Mouse (Mus musculus) forebrain, embryonic 15.5 days (tissue): ENCODE data around the gene Rtn4rl1. TPM values are rescaled to one million over a fixed set of nuclear protein-coding genes. Genes with fewer than 3 reads are reported as not detected.
A peak's percentile ranks its signal among the peaks of the same experiment; 100 is the strongest.
"Not testable (repeated sequence)": the region's sequence is repeated elsewhere in the genome, so short reads cannot be mapped to it uniquely, and the experiment has no call there.

ENCODE experiments used
- ATAC-seq: fragments of 200-750 bp; cut with Nextera tagmentation; replicated peaks from 2 replicates; pipeline ENCODE4 v1.8.0; 2017; ENCODE audit warnings: mild to moderate bottlenecking, moderate TSS enrichment, moderate library complexity
- H3K27ac ChIP-seq: fragments of 300-500 bp; sonication (generic); replicated peaks from 2 replicates; pipeline ENCODE4 v1.5.1; 2015; ENCODE audit warnings: mild to moderate bottlenecking, inconsistent platforms
- H3K27me3 ChIP-seq: fragments of 300-500 bp; sonication (generic); 2 replicates; pipeline ENCODE4 v1.6.1; 2015; ENCODE audit warnings: inconsistent platforms
- H3K36me3 ChIP-seq: fragments of 300-500 bp; sonication (generic); 2 replicates; pipeline ENCODE4 v1.6.1; 2015; ENCODE audit warnings: mild to moderate bottlenecking, inconsistent platforms
- H3K4me1 ChIP-seq: fragments of 300-500 bp; sonication (generic); 2 replicates; pipeline ENCODE4 v1.6.1; 2015; ENCODE audit warnings: inconsistent platforms
- H3K4me2 ChIP-seq: fragments of 300-500 bp; sonication (generic); replicated peaks from 2 replicates; pipeline ENCODE4 v1.6.1; 2015; ENCODE audit warnings: mild to moderate bottlenecking, inconsistent platforms
- H3K4me3 ChIP-seq: fragments of 300-500 bp; sonication (generic); 2 replicates; pipeline ENCODE4 v1.5.1; 2015; ENCODE audit warnings: mild to moderate bottlenecking, inconsistent platforms
- H3K9ac ChIP-seq: fragments of 300-500 bp; sonication (generic); replicated peaks from 2 replicates; pipeline ENCODE4 v1.6.1; 2015; ENCODE audit warnings: mild to moderate bottlenecking, inconsistent platforms
- H3K9me3 ChIP-seq: fragments of 300-500 bp; sonication (generic); 2 replicates; pipeline ENCODE4 v1.6.1; 2016; ENCODE audit warnings: inconsistent platforms
- WGBS: fragments of 180-500 bp; shearing (Covaris S2); methylation state at CpG from one replicate; pipeline ENCODE4 v1.1.7; 2015; ENCODE audit warnings: mixed read lengths; 5-methylcytosine and 5-hydroxymethylcytosine counted together
- polyA plus RNA-seq: library from polyadenylated mRNA; unstranded; fragments of >200 nt; fragmentation: Nextera tagmentation; extraction: Ambion mirVana; gene quantifications from 2 replicates; pipeline ENCODE4 v1.2.1, GENCODE M21; 2015

Gene Rtn4rl1
- polyA plus RNA-seq, 1 experiment from 2014 or later, result 5.6 TPM

GRCm38 (mm10) chr11:75174574-75174973 lies 19.0 kb upstream of the Rtn4rl1 start:
- Histone ChIP-seq H3K4me1 (peaks cover 50% of the 10 kb centered on the region), H3K27me3 (peaks cover 19% of the 10 kb centered on the region; the same call in 1 of the 2 replicates)
- not testable (repeated sequence) for H3K4me2 ChIP-seq, ATAC-seq, H3K36me3 ChIP-seq, H3K27ac ChIP-seq, H3K9ac ChIP-seq, H3K4me3 ChIP-seq, H3K9me3 ChIP-seq
- 72% methylated on average over 6 of the region's 6 CpGs for WGBS

GRCm38 (mm10) chr11:75178011-75178410 lies 15.6 kb upstream of the Rtn4rl1 start:
- no peak for ATAC-seq
- Histone ChIP-seq H3K4me3 (peak overlapping the region; percentile 77), H3K4me1 (peaks cover 26% of the 10 kb centered on the region), H3K36me3 (peaks cover 5% of the 10 kb centered on the region; the same call in 1 of the 2 replicates), H3K27ac (peak overlapping the region; percentile 97), H3K9me3 (no peaks in the 10 kb centered on the region), H3K9ac (peak overlapping the region; percentile 81), H3K27me3 (no peaks in the 10 kb centered on the region), H3K4me2 (peak overlapping the region; percentile 88)
- 58% methylated on average over 12 of the region's 12 CpGs for WGBS

GRCm38 (mm10) chr11:75178672-75179208 lies 14.8 kb upstream of the Rtn4rl1 start, which contains the start of gene Ovca2:
Gene Ovca2, minus strand, starts transcription at chr11:75178835.
- Histone ChIP-seq H3K9me3 (no peaks in the 10 kb centered on the region), H3K4me2 (peak within 1 kb of the TSS; percentile 88), H3K36me3 (peaks cover 5% of the 10 kb centered on the region; the same call in 1 of the 2 replicates), H3K27ac (peak within 1 kb of the TSS; percentile 97), H3K4me3 (peak within 1 kb of the TSS; percentile 77), H3K4me1 (peaks cover 21% of the 10 kb centered on the region), H3K27me3 (no peaks in the 10 kb centered on the region), H3K9ac (peak within 1 kb of the TSS; percentile 81)
- WGBS, result under 1% methylated on average over 33 of the region's 33 CpGs
- peak; percentile 96 for ATAC-seq

- no peaks in the 10 kb centered on the region for H3K9me3 ChIP-seq
- no peak overlapping the region for H3K27ac ChIP-seq
- no peak overlapping the region for H3K4me3 ChIP-seq
- H3K9ac ChIP-seq, result no peak overlapping the region
- no peak for ATAC-seq
- peaks cover 17% of the 10 kb centered on the region for H3K4me1 ChIP-seq
- H3K36me3 ChIP-seq, result no peaks in the 10 kb centered on the region; the same call in 1 of the 2 replicates
- H3K27me3 ChIP-seq, result no peaks in the 10 kb centered on the region
- no peak overlapping the region for H3K4me2 ChIP-seq
- WGBS, result 76% methylated on average over 2 of the region's 2 CpGs
Measured at GRCm38 (mm10) chr11:75183917-75184570, 9.5 kb upstream of the Rtn4rl1 start.

GRCm38 (mm10) chr11:75184573-75184972 lies 9.0 kb upstream of the Rtn4rl1 start:
- Histone ChIP-seq H3K4me2 (no peak overlapping the region), H3K27ac (no peak overlapping the region), H3K36me3 (no peaks in the 10 kb centered on the region; the same call in 1 of the 2 replicates), H3K4me1 (peaks cover 17% of the 10 kb centered on the region), H3K9ac (no peak overlapping the region), H3K9me3 (no peaks in the 10 kb centered on the region), H3K4me3 (no peak overlapping the region), H3K27me3 (no peaks in the 10 kb centered on the region)
- ATAC-seq, result no peak
- WGBS, result 91% methylated on average over 5 of the region's 5 CpGs

- Histone ChIP-seq H3K27me3 (no peaks in the 10 kb centered on the region), H3K4me2 (no peak overlapping the region), H3K9ac (no peak overlapping the region), H3K4me3 (no peak overlapping the region), H3K9me3 (no peaks in the 10 kb centered on the region), H3K4me1 (peaks cover 21% of the 10 kb centered on the region), H3K36me3 (no peaks in the 10 kb centered on the region; the same call in 1 of the 2 replicates), H3K27ac (no peak overlapping the region)
- 57% methylated on average over 2 of the region's 2 CpGs for WGBS
- no peak for ATAC-seq
Measured at GRCm38 (mm10) chr11:75184986-75185385, 8.6 kb upstream of the Rtn4rl1 start.

- Histone ChIP-seq H3K4me2 (peak overlapping the region; percentile 87), H3K27ac (no peak overlapping the region), H3K4me3 (peak overlapping the region; percentile 93), H3K4me1 (peaks cover 49% of the 10 kb centered on the region), H3K27me3 (peaks cover 25% of the 10 kb centered on the region), H3K36me3 (no peaks in the 10 kb centered on the region), H3K9ac (peak overlapping the region; percentile 66), H3K9me3 (no peaks in the 10 kb centered on the region)
- ATAC-seq, result no peak; the same call in 1 of the 2 replicates
- under 1% methylated on average over 22 of the region's 22 CpGs for WGBS
Measured at GRCm38 (mm10) chr11:75189713-75190370, 3.7 kb upstream of the Rtn4rl1 start.

- Histone ChIP-seq H3K27ac (0 out of 2 replicates have a peak overlapping the region, but pooled peaks have one; percentile 12), H3K4me2 (peak overlapping the region; percentile 87), H3K4me1 (peaks cover 49% of the 10 kb centered on the region), H3K9me3 (no peaks in the 10 kb centered on the region), H3K4me3 (peak overlapping the region; percentile 93), H3K36me3 (no peaks in the 10 kb centered on the region), H3K27me3 (peaks cover 30% of the 10 kb centered on the region), H3K9ac (peak overlapping the region; percentile 66)
- under 1% methylated on average over 24 of the region's 24 CpGs for WGBS
- ATAC-seq, result peak; percentile 82
Measured at GRCm38 (mm10) chr11:75190371-75190724, 3.2 kb upstream of the Rtn4rl1 start.

- peaks cover 51% of the 10 kb centered on the region for H3K4me1 ChIP-seq
- H3K4me2 ChIP-seq, result peak within 1 kb of the TSS; percentile 87
- H3K9ac ChIP-seq, result peak within 1 kb of the TSS; percentile 66
- ATAC-seq, result no peak
- 50% methylated on average over 5 of the region's 5 CpGs for WGBS
- no peaks in the 10 kb centered on the region for H3K9me3 ChIP-seq
- no peaks in the 10 kb centered on the region for H3K36me3 ChIP-seq
- peaks cover 37% of the 10 kb centered on the region for H3K27me3 ChIP-seq
- 0 out of 2 replicates have a peak within 1 kb of the TSS, but pooled peaks have one; percentile 12 for H3K27ac ChIP-seq
- peak within 1 kb of the TSS; percentile 93 for H3K4me3 ChIP-seq
Measured at GRCm38 (mm10) chr11:75190905-75191441, 2.6 kb upstream of the Rtn4rl1 start, which contains the start of gene Dph1. Gene Dph1, minus strand, starts transcription at chr11:75191241.

- ATAC-seq, result no peak
- H3K9ac ChIP-seq, result no peak overlapping the region
- no peaks in the 10 kb centered on the region for H3K9me3 ChIP-seq
- 54% methylated on average over 6 of the region's 6 CpGs for WGBS
- no peak overlapping the region for H3K4me3 ChIP-seq
- H3K4me1 ChIP-seq, result peaks cover 51% of the 10 kb centered on the region
- H3K4me2 ChIP-seq, result no peak overlapping the region
- no peaks in the 10 kb centered on the region for H3K36me3 ChIP-seq
- H3K27ac ChIP-seq, result no peak overlapping the region
- H3K27me3 ChIP-seq, result peaks cover 45% of the 10 kb centered on the region
Measured at GRCm38 (mm10) chr11:75191841-75192240, 1.7 kb upstream of the Rtn4rl1 start.

GRCm38 (mm10) chr11:75192336-75193214 lies 1.0 kb upstream of the Rtn4rl1 start:
- H3K4me3 ChIP-seq, result no peak overlapping the region
- peak overlapping the region; percentile 59 for H3K4me2 ChIP-seq
- H3K36me3 ChIP-seq, result no peaks in the 10 kb centered on the region
- H3K9ac ChIP-seq, result no peak overlapping the region
- H3K4me1 ChIP-seq, result peaks cover 51% of the 10 kb centered on the region
- peaks cover 53% of the 10 kb centered on the region for H3K27me3 ChIP-seq
- 21% methylated on average over 13 of the region's 13 CpGs for WGBS
- peak; percentile 38 for ATAC-seq
- H3K9me3 ChIP-seq, result no peaks in the 10 kb centered on the region
- no peak overlapping the region for H3K27ac ChIP-seq
